Mouse (Mus musculus): ENCODE data around the gene Tmsb15l. TPM values are rescaled to one million over a fixed set of nuclear protein-coding genes. Genes with fewer than 3 reads are reported as not detected.

Tmsb15l gene
- polyA plus RNA-seq (2012; rRNA removed) = 1.2 and 2.0 TPM in 2 replicates

DNA sequence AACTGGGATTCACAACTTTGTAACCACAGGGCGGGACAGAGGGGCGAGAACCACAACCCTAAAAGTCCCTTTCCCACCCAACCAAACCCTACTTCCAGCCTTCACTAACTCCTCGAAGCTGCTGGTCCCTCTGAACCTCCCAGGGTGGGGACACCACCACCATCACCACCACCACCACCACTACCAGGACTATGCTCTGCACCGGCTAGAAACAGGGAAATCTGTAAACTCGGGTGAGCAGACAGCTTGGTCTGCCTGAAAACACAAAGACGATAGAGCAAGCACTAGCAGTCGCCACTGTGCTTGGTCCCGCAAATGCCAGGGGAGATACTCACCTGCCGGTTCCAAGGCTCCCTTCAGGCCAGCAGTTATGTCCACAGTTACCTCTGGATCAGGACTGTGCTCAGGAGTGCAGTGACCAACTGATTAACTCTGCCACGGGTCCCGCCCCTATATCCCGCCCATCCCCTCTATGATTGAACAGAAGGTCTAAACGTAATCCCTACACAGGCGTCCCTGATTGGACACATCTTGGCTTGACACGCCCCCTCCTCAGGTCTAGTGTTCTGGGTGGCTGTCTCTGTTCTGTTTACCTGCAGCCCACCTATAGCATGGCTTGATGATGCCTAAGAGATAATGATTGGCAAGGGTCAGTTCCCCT, at the start of gene Tmsb15l, which contains the start of gene Tmsb15b1:
TSS of gene Tmsb15l (minus strand) at position 446 of the 661 bp plus-strand sequence.
TSS of gene Tmsb15b1 (minus strand) at position 451 of the 661 bp plus-strand sequence.
- 10% methylated on average over 14 of the region's 15 CpGs for WGBS
- no peak for TF ChIP-seq CTCF (conservative IDR thresholded peaks at IDR 0.05; ENCODE audit: insufficient read depth, insufficient read length, low read depth, low read length)
- no peak for TF ChIP-seq POLR2A (IDR thresholded peaks at IDR 0.05; ENCODE audit: low read depth, low read length)
- H3K27me3 ChIP-seq (replicated peaks; ENCODE audit: control insufficient read depth, insufficient read depth, low read length) = no peaks in the 10 kb centered on the region
- H3K36me3 ChIP-seq (ENCODE audit: control insufficient read depth, insufficient read depth, low read length) = no peaks in the 10 kb centered on the region
- H3K27ac ChIP-seq (ENCODE audit: insufficient read depth, low read depth, low read length) = no peak within 1 kb of the TSS
- DNase-seq = peak; percentile 87
- H3K4me3 ChIP-seq (ENCODE audit: insufficient read depth, low read depth, low read length) = peak within 1 kb of the TSS; percentile 62
- H3K4me1 ChIP-seq (ENCODE audit: control insufficient read depth, insufficient read depth, low read length) = no peaks in the 10 kb centered on the region

DNA sequence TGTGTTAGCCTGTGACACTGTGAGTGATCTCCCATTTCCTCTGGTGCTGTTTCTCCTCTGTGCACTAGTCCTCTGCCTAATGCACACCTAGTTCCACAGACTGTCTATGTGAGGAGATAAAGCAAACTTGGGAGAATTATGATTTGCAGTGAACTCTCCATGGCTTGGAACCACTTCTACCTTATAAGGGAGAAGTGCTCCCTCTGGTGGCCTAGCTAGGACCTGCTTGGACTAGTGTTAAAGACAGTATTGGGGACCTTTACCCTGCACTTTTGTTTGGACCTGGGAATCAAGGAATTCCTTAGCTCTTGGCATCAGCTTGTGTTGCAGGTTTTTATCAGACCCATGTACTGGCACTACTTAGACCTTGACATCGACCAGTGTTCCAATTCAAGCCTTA, 42.6 kb upstream of the Tmsb15l start:
- Histone ChIP-seq H3K36me3 (ENCODE audit: control insufficient read depth, insufficient read depth, low read length) (no peaks in the 10 kb centered on the region), H3K27me3 (replicated peaks; ENCODE audit: control insufficient read depth, insufficient read depth, low read length) (no peaks in the 10 kb centered on the region), H3K4me3 (ENCODE audit: insufficient read depth, low read depth, low read length) (no peak overlapping the region), H3K4me1 (ENCODE audit: control insufficient read depth, insufficient read depth, low read length) (no peaks in the 10 kb centered on the region; the same call in 1 of the 2 replicates), H3K27ac (ENCODE audit: insufficient read depth, low read depth, low read length) (no peak overlapping the region)
- 4% methylated on average over 1 of the region's 1 CpGs for WGBS
- DNase-seq = peak; percentile 65
- TF ChIP-seq POLR2A (IDR thresholded peaks at IDR 0.05; ENCODE audit: low read depth, low read length) (no peak), CTCF (conservative IDR thresholded peaks at IDR 0.05; ENCODE audit: insufficient read depth, insufficient read length, low read depth, low read length) (peak; percentile 46)

DNA sequence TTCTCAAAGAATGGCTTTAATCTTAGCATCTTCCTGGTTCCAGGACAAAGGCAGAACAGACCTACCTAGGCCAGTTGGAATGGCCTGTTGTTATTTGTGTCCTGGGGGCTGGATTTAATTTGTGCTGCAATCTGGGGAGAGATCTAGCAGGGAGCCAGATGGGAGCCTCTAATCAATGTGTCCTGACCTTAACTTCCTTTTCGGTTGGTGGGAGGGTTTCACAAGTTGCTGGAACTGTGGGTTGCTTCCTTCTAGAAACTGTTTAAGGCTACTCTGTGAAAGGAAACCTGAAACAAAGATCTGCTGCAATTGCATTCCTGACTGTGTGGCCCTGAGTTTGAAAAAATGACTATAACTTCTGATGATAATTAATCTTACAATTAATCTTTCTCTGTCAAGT, 41.0 kb upstream of the Tmsb15l start:
- WGBS = 65% methylated on average over 1 of the region's 1 CpGs
- TF ChIP-seq POLR2A (IDR thresholded peaks at IDR 0.05; ENCODE audit: low read depth, low read length) = no peak
- TF ChIP-seq CTCF (conservative IDR thresholded peaks at IDR 0.05; ENCODE audit: insufficient read depth, insufficient read length, low read depth, low read length) = no peak

DNA sequence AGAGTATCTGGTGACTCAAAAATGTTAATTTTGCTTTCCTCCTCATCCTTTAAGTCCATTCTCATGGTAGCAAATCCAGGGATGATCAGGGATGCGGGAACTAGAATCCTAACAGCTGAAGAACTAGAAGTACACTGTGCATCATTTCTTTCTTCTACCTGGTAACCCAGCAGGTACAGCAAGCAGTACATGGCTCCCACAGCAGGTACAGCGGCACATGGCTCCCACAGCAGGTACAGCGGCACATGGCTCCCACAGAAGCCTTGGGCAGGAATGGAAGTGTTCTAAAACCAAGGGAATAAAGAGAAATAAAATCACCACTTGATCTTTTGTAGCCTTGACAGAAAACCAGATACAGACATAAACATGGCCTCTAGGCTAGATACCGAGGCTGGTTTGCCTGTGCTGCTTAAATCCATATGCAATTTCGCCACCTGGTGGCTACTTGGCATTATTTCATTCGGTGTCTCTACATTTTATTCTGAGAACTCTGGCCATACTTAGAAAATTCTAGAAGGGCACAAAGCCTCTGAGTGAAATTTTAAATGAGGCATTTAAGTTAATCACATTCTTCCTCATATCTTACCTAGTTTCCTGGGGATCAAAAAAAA, 38.5 kb upstream of the Tmsb15l start:
- 52% methylated on average over 6 of the region's 6 CpGs for WGBS

More for the DNA sequence above, 41.0 kb upstream of the Tmsb15l start:
- H3K4me1 ChIP-seq (ENCODE audit: control insufficient read depth, insufficient read depth, low read length) = no peaks in the 10 kb centered on the region; the same call in 1 of the 2 replicates
- no peak overlapping the region for H3K27ac ChIP-seq (ENCODE audit: insufficient read depth, low read depth, low read length)
- no peak overlapping the region for H3K4me3 ChIP-seq (ENCODE audit: insufficient read depth, low read depth, low read length)
- DNase-seq = no peak
- H3K27me3 ChIP-seq (replicated peaks; ENCODE audit: control insufficient read depth, insufficient read depth, low read length) = no peaks in the 10 kb centered on the region
- H3K36me3 ChIP-seq (ENCODE audit: control insufficient read depth, insufficient read depth, low read length) = no peaks in the 10 kb centered on the region

DNA sequence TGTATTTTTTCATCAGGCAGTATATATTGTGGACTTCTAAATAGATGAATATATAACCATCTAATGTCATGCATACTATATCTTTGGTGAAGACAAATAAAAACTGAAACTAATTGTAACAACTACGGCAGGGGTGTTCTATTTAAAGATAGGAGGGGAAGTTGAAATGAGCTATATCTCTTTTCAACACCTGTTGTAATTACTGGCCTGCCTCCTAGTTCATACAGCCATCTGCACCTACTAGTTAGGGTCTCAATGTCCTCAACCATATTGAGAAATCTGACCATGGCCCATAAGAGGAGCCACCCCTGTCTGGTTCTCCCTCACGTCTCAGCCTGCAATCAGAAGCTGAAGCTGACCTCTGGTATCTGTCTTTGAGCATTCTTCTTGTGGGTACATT, 19.6 kb upstream of the Tmsb15l start:
- TF ChIP-seq POLR2A (IDR thresholded peaks at IDR 0.05; ENCODE audit: low read depth, low read length) (no peak), CTCF (conservative IDR thresholded peaks at IDR 0.05; ENCODE audit: insufficient read depth, insufficient read length, low read depth, low read length) (no peak)
- Histone ChIP-seq H3K4me1 (ENCODE audit: control insufficient read depth, insufficient read depth, low read length) (no peaks in the 10 kb centered on the region), H3K36me3 (ENCODE audit: control insufficient read depth, insufficient read depth, low read length) (no peaks in the 10 kb centered on the region), H3K27me3 (replicated peaks; ENCODE audit: control insufficient read depth, insufficient read depth, low read length) (no peaks in the 10 kb centered on the region), H3K4me3 (ENCODE audit: insufficient read depth, low read depth, low read length) (no peak overlapping the region), H3K27ac (ENCODE audit: insufficient read depth, low read depth, low read length) (no peak overlapping the region)
- whole genome bisulfite sequencing = 80% methylated on average over 2 of the region's 2 CpGs
- DNase-seq = no peak

More for the DNA sequence above, 38.5 kb upstream of the Tmsb15l start:
- Histone ChIP-seq H3K36me3 (ENCODE audit: control insufficient read depth, insufficient read depth, low read length) (no peaks in the 10 kb centered on the region), H3K27me3 (replicated peaks; ENCODE audit: control insufficient read depth, insufficient read depth, low read length) (no peaks in the 10 kb centered on the region), H3K27ac (ENCODE audit: insufficient read depth, low read depth, low read length) (no peak overlapping the region), H3K4me1 (ENCODE audit: control insufficient read depth, insufficient read depth, low read length) (no peaks in the 10 kb centered on the region; the same call in 1 of the 2 replicates), H3K4me3 (ENCODE audit: insufficient read depth, low read depth, low read length) (no peak overlapping the region)
- no peak for TF ChIP-seq POLR2A (IDR thresholded peaks at IDR 0.05; ENCODE audit: low read depth, low read length)
- peak; percentile 49 for TF ChIP-seq CTCF (conservative IDR thresholded peaks at IDR 0.05; ENCODE audit: insufficient read depth, insufficient read length, low read depth, low read length)
- DNase-seq = peak; percentile 59

DNA sequence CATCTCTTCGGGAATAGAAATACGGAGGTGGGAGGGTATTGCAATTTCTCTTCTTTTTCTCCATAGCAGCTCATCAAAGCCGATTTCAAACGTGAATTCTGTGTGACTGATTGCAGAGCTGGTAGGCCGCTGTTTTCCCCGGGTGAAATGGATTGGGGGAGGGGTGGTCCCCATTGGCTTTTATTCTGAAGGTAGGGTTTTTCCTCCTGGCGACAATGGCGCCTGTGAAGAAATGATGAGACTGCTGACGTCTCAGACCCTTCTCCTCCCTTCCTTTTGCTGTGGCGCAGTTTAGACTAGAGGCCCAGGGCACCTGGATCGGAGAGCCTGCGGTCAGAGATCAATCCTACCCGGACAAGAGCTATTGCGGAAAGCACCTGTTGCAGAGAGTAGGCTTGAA, 17.0 kb upstream of the Tmsb15l start:
- no peaks in the 10 kb centered on the region for H3K4me1 ChIP-seq (ENCODE audit: control insufficient read depth, insufficient read depth, low read length)
- DNase-seq = no peak
- H3K27ac ChIP-seq (ENCODE audit: insufficient read depth, low read depth, low read length) = no peak overlapping the region
- 32% methylated on average over 14 of the region's 14 CpGs for WGBS
- no peaks in the 10 kb centered on the region for H3K36me3 ChIP-seq (ENCODE audit: control insufficient read depth, insufficient read depth, low read length)
- no peak overlapping the region for H3K4me3 ChIP-seq (ENCODE audit: insufficient read depth, low read depth, low read length)
- no peaks in the 10 kb centered on the region for H3K27me3 ChIP-seq (replicated peaks; ENCODE audit: control insufficient read depth, insufficient read depth, low read length)
- TF ChIP-seq CTCF (conservative IDR thresholded peaks at IDR 0.05; ENCODE audit: insufficient read depth, insufficient read length, low read depth, low read length) (no peak), POLR2A (IDR thresholded peaks at IDR 0.05; ENCODE audit: low read depth, low read length) (no peak)

DNA sequence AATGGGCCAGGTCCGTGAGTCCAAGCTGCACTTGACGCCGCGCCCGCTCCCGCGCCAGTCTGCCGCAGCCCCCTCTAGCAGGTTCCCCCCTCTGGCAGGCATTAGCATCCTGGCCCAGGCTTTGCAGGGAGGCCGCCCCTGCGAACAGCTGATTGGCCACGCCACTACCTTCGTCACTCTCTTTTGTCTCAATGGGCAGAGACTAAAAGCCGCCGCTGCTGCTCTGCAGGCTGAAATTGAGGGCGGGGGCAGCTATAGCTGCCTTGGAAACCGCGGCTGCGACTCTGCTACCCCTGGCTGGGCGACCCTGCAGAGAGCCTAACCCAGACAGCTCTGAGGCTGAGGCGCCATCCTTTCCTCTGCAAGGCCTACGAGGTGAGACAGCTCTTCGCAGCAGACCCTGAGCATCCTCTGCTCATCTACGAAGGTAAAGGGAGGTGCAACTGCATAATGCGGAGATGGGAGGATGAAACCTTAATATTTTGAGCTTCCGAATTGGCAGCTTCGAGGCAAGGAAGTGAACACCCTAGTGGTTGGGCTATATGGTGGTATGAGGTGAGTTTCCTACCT, 16.4 kb upstream of the Tmsb15l start, which contains the start of gene Zcchc18:
TSS of gene Zcchc18 (plus strand) at position 178 of the 570 bp plus-strand sequence.
- TF ChIP-seq POLR2A (IDR thresholded peaks at IDR 0.05; ENCODE audit: low read depth, low read length) (no peak), CTCF (conservative IDR thresholded peaks at IDR 0.05; ENCODE audit: insufficient read depth, insufficient read length, low read depth, low read length) (no peak)
- Histone ChIP-seq H3K27ac (ENCODE audit: insufficient read depth, low read depth, low read length) (no peak within 1 kb of the TSS), H3K4me3 (ENCODE audit: insufficient read depth, low read depth, low read length) (peak within 1 kb of the TSS; percentile 44), H3K4me1 (ENCODE audit: control insufficient read depth, insufficient read depth, low read length) (no peaks in the 10 kb centered on the region), H3K36me3 (ENCODE audit: control insufficient read depth, insufficient read depth, low read length) (no peaks in the 10 kb centered on the region), H3K27me3 (replicated peaks; ENCODE audit: control insufficient read depth, insufficient read depth, low read length) (no peaks in the 10 kb centered on the region)
- WGBS = 4% methylated on average over 26 of the region's 26 CpGs
- peak; percentile 17 for DNase-seq
